Mouse (Mus musculus) embryonic stem cell, embryonic (primary cell): ENCODE measurements around the gene Ankrd44.

Experiments used
- CTCF ChIA-PET, 4 experiments: fragments of 300-600 bp in 2 of 4; fragments of 350-600 bp in 2 of 4; sonication (Branson Sonifier 250); formaldehyde crosslinking; loops; one replicate each; lab custom pipeline; 2022; ENCODE audit warnings: inconsistent platforms in 2 of 4; lab: Charles Lee
- POLR2A ChIA-PET, 4 experiments: fragments of 300-600 bp in 2 of 4; fragments of 350-600 bp in 2 of 4; sonication (Branson Sonifier 250); formaldehyde crosslinking; loops; one replicate each; lab custom pipeline; 2022; ENCODE audit warnings: antibody characterized with exemption in 4 of 4, inconsistent platforms in 1 of 4; lab: Charles Lee

The Ankrd44 gene

GRCm38 (mm10) chr1:54809811-54810549 is 116.2 kb downstream of the Ankrd44 start:
- POLR2A ChIA-PET: no interaction called here
- CTCF ChIA-PET: interaction anchor here in 1 of 4 experiments (0.7 kb wide), 1 partner anchor 145 kb away, joined by 4 read pairs; no protein-coding TSS in a partner anchor

GRCm38 (mm10) chr1:54809098-54809490 is 117.1 kb downstream of the Ankrd44 start:
- ChIA-PET CTCF (no interaction called here), POLR2A (interaction anchor here in 1 of 4 experiments (0.7 kb wide), 1 partner anchor 74 kb away, joined by 4 read pairs; no protein-coding TSS in a partner anchor)

- POLR2A ChIA-PET: interaction anchor here in 1 of 4 experiments (0.7 kb wide), 1 partner anchor 73 kb away, joined by 4 read pairs; no protein-coding TSS in a partner anchor
- CTCF ChIA-PET: no interaction called here
Observed at GRCm38 (mm10) chr1:54808401-54809097, 117.6 kb downstream of the Ankrd44 start.

GRCm38 (mm10) chr1:54807832-54808231 is 118.4 kb downstream of the Ankrd44 start:
- POLR2A ChIA-PET: interaction anchor here in 1 of 4 experiments (0.6 kb wide), 1 partner anchor 663 kb away, joined by 3 read pairs; no protein-coding TSS in a partner anchor
- CTCF ChIA-PET: no interaction called here

GRCm38 (mm10) chr1:54806116-54806850 is 119.9 kb downstream of the Ankrd44 start:
- ChIA-PET CTCF (no interaction called here), POLR2A (interaction anchor here in 1 of 4 experiments (0.7 kb wide), 1 partner anchor 44 kb away, joined by 3 read pairs; no protein-coding TSS in a partner anchor)

- ChIA-PET CTCF (no interaction called here), POLR2A (no interaction called here)
Observed at GRCm38 (mm10) chr1:54804406-54804805, 121.8 kb downstream of the Ankrd44 start.

- ChIA-PET CTCF (interaction anchor here in 1 of 4 experiments (0.5 kb wide), 1 partner anchor 1827 kb away, joined by 5 read pairs; no protein-coding TSS in a partner anchor), POLR2A (no interaction called here)
Observed at GRCm38 (mm10) chr1:54802703-54803102, 123.5 kb downstream of the Ankrd44 start.

GRCm38 (mm10) chr1:54801256-54801655 is 124.9 kb downstream of the Ankrd44 start:
- ChIA-PET POLR2A (no interaction called here), CTCF (no interaction called here)

- CTCF ChIA-PET: interaction anchor here in 1 of 4 experiments (0.7 kb wide), 1 partner anchor 25 kb away, joined by 6 read pairs; no protein-coding TSS in a partner anchor
- POLR2A ChIA-PET: interaction anchor here in 3 of 4 experiments (0.6 to 1.6 kb wide), 3 partner anchors 10 to 113 kb away, joined by 3 to 4 read pairs (median 3); no protein-coding TSS in a partner anchor
Observed at GRCm38 (mm10) chr1:54799421-54799820, 126.8 kb downstream of the Ankrd44 start.

GRCm38 (mm10) chr1:54798415-54798814 is 127.8 kb downstream of the Ankrd44 start:
- ChIA-PET CTCF (no interaction called here), POLR2A (no interaction called here)

- ChIA-PET CTCF (no interaction called here), POLR2A (interaction anchor here in 1 of 4 experiments (0.6 kb wide), 1 partner anchor 395 kb away, joined by 4 read pairs; no protein-coding TSS in a partner anchor)
Observed at GRCm38 (mm10) chr1:54794709-54795108, 131.5 kb downstream of the Ankrd44 start.

GRCm38 (mm10) chr1:54791406-54791805 is 134.8 kb downstream of the Ankrd44 start:
- CTCF ChIA-PET: no interaction called here
- POLR2A ChIA-PET: no interaction called here

- CTCF ChIA-PET: interaction anchor here in 2 of 4 experiments (0.5 to 0.7 kb wide), 2 partner anchors 14 to 198 kb away, joined by 6 to 7 read pairs; no protein-coding TSS in a partner anchor
- POLR2A ChIA-PET: interaction anchor here in 1 of 4 experiments (0.6 to 1.0 kb wide), 2 partner anchors 10 to 80 kb away, joined by 3 to 4 read pairs; no protein-coding TSS in a partner anchor
Observed at GRCm38 (mm10) chr1:54789327-54789960, 136.7 kb downstream of the Ankrd44 start.

- ChIA-PET POLR2A (no interaction called here), CTCF (no interaction called here)
Observed at GRCm38 (mm10) chr1:54788337-54788736, 137.8 kb downstream of the Ankrd44 start.

- ChIA-PET CTCF (no interaction called here), POLR2A (no interaction called here)
Observed at GRCm38 (mm10) chr1:54778151-54778550, 148.0 kb downstream of the Ankrd44 start.

- CTCF ChIA-PET: no interaction called here
- POLR2A ChIA-PET: no interaction called here
Observed at GRCm38 (mm10) chr1:54777104-54777503, 149.1 kb downstream of the Ankrd44 start.

GRCm38 (mm10) chr1:54776116-54776515 is 150.1 kb downstream of the Ankrd44 start:
- POLR2A ChIA-PET: no interaction called here
- CTCF ChIA-PET: no interaction called here

- POLR2A ChIA-PET: no interaction called here
Observed at GRCm38 (mm10) chr1:54772843-54773242, 153.3 kb downstream of the Ankrd44 start.

GRCm38 (mm10) chr1:54771471-54771870 is 154.7 kb downstream of the Ankrd44 start:
- CTCF ChIA-PET: no interaction called here
- POLR2A ChIA-PET: no interaction called here

More at GRCm38 (mm10) chr1:54772843-54773242, 153.3 kb downstream of the Ankrd44 start:
- CTCF ChIA-PET: no interaction called here
